Comparison of ENCODE assay signal across 12 mouse cellular contexts in genomic region chr17:80762391-80763040, GRCm38 (mm10). TPM values are rescaled to one million over a fixed set of nuclear protein-coding genes. Genes with fewer than 3 reads are reported as not detected.
DNase-seq lines count a peak whose midpoint lies in the region; ATAC-seq and TF ChIP-seq lines count a peak whose summit lies in the region.
"Had no signal": no experiment of that assay in that cellular context is flagged by ENCODE, and none has a peak within 500 bp of the region (broad histone marks: within the 10 kb centered on the region; RNA-seq: fewer than 3 reads in every experiment).

No protein-coding gene starts in this region.

- H3K9me3 ChIP-seq in embryonic facial prominence, embryonic 12.5 days: no peaks in the 10 kb centered on the region
- H3K9me3 ChIP-seq in embryonic facial prominence, embryonic 10.5 days: no peaks in the 10 kb centered on the region
- H3K9me3 ChIP-seq in midbrain, embryonic 12.5 days: no peaks in the 10 kb centered on the region
- no peaks in the 10 kb centered on the region for H3K9me3 ChIP-seq in midbrain, embryonic 10.5 days (replicated peaks)
- H3K9me3 ChIP-seq in hindbrain, postnatal 0 days (ENCODE audit: low read length): no peaks in the 10 kb centered on the region
- H3K9me3 ChIP-seq: hindbrain, embryonic 10.5 days had no signal

- ATAC-seq in embryonic facial prominence, embryonic 12.5 days (ENCODE audit: insufficient number of reproducible peaks, insufficient read depth, low FRiP score, low TSS enrichment): no peak
- peak; percentile 58; the same call in 1 of the 2 replicates for ATAC-seq in midbrain, embryonic 12.5 days (ENCODE audit: low FRiP score, low read depth)
- peak; percentile 35; the same call in 1 of the 2 replicates for ATAC-seq in megakaryocyte, adult 5-6 weeks (ENCODE audit: poor library complexity, severe bottlenecking)
- ATAC-seq in hindbrain, postnatal 0 days: no peak

- H3K27ac ChIP-seq in embryonic facial prominence, embryonic 12.5 days: 0 out of 2 replicates have a peak overlapping the region, but pooled peaks have one; percentile 46
- H3K27ac ChIP-seq in embryonic facial prominence, embryonic 10.5 days (replicated peaks): no peak overlapping the region
- no peak overlapping the region for H3K27ac ChIP-seq in midbrain, embryonic 12.5 days (replicated peaks)
- H3K27ac ChIP-seq in midbrain, embryonic 10.5 days (replicated peaks): no peak overlapping the region
- H3K27ac ChIP-seq in hindbrain, postnatal 0 days: no peak overlapping the region
- H3K27ac ChIP-seq: hindbrain, embryonic 10.5 days had no signal

- DNase-seq in embryonic facial prominence, embryonic 10.5 days (ENCODE audit: low spot score): no peak
- DNase-seq in midbrain, embryonic 10.5 days (ENCODE audit: low spot score): no peak
- DNase-seq in gastrocnemius, postnatal 25 days: no peak
- no peak for DNase-seq in hindbrain, postnatal 0 days (ENCODE audit: low spot score)
- DNase-seq in urinary bladder, postnatal 25 days (ENCODE audit: low spot score): no peak
- DNase-seq: cerebellum, postnatal 25 days; kidney, postnatal 14 days; lung, adult 2 months had no signal

- H3K4me3 ChIP-seq in embryonic facial prominence, embryonic 12.5 days: no peak overlapping the region
- H3K4me3 ChIP-seq in embryonic facial prominence, embryonic 10.5 days: no peak overlapping the region
- H3K4me3 ChIP-seq in midbrain, embryonic 12.5 days: no peak overlapping the region
- no peak overlapping the region for H3K4me3 ChIP-seq in midbrain, embryonic 10.5 days
- no peak overlapping the region for H3K4me3 ChIP-seq in hindbrain, postnatal 0 days (ENCODE audit: low read length)
- H3K4me3 ChIP-seq: hindbrain, embryonic 10.5 days had no signal

- H3K4me2 ChIP-seq in embryonic facial prominence, embryonic 12.5 days (replicated peaks): no peak overlapping the region
- H3K4me2 ChIP-seq in midbrain, embryonic 12.5 days (replicated peaks): no peak overlapping the region
- H3K4me2 ChIP-seq in hindbrain, postnatal 0 days (ENCODE audit: low read depth, low read length): no peak overlapping the region

- 81% methylated on average over 9 of the region's 9 CpGs for WGBS in embryonic facial prominence, embryonic 12.5 days
- WGBS in embryonic facial prominence, embryonic 10.5 days: 85% methylated on average over 9 of the region's 9 CpGs
- WGBS in midbrain, embryonic 12.5 days: 71% methylated on average over 9 of the region's 9 CpGs
- WGBS in midbrain, embryonic 10.5 days: 84% methylated on average over 9 of the region's 9 CpGs
- 62% methylated on average over 9 of the region's 9 CpGs for WGBS in hindbrain, postnatal 0 days

- H3K4me1 ChIP-seq in embryonic facial prominence, embryonic 12.5 days: peaks cover 4% of the 10 kb centered on the region
- peaks cover 5% of the 10 kb centered on the region; the same call in 1 of the 2 replicates for H3K4me1 ChIP-seq in embryonic facial prominence, embryonic 10.5 days
- no peaks in the 10 kb centered on the region; the same call in 1 of the 2 replicates for H3K4me1 ChIP-seq in midbrain, embryonic 12.5 days
- no peaks in the 10 kb centered on the region for H3K4me1 ChIP-seq in midbrain, embryonic 10.5 days
- no peaks in the 10 kb centered on the region for H3K4me1 ChIP-seq in hindbrain, postnatal 0 days (ENCODE audit: insufficient read depth, low read length)
- H3K4me1 ChIP-seq: hindbrain, embryonic 10.5 days had no signal

- TF ChIP-seq CTCF in hindbrain, postnatal 0 days (IDR thresholded peaks at IDR 0.05; ENCODE audit: low read depth): no peak

- no peak overlapping the region for H3K9ac ChIP-seq in embryonic facial prominence, embryonic 12.5 days
- no peak overlapping the region for H3K9ac ChIP-seq in midbrain, embryonic 12.5 days (replicated peaks)
- no peak overlapping the region for H3K9ac ChIP-seq in hindbrain, postnatal 0 days (replicated peaks; ENCODE audit: low read length)

- H3K27me3 ChIP-seq in embryonic facial prominence, embryonic 12.5 days: no peaks in the 10 kb centered on the region
- no peaks in the 10 kb centered on the region; the same call in 1 of the 2 replicates for H3K27me3 ChIP-seq in embryonic facial prominence, embryonic 10.5 days (replicated peaks; ENCODE audit: low read depth, poor library complexity, severe bottlenecking)
- no peaks in the 10 kb centered on the region for H3K27me3 ChIP-seq in midbrain, embryonic 12.5 days
- H3K27me3 ChIP-seq in midbrain, embryonic 10.5 days (ENCODE audit: low read depth, poor library complexity, severe bottlenecking): no peaks in the 10 kb centered on the region
- H3K27me3 ChIP-seq in hindbrain, postnatal 0 days (ENCODE audit: insufficient read depth, low read length): no peaks in the 10 kb centered on the region

- no peaks in the 10 kb centered on the region for H3K36me3 ChIP-seq in embryonic facial prominence, embryonic 12.5 days
- no peaks in the 10 kb centered on the region for H3K36me3 ChIP-seq in embryonic facial prominence, embryonic 10.5 days (replicated peaks)
- H3K36me3 ChIP-seq in midbrain, embryonic 12.5 days: no peaks in the 10 kb centered on the region
- no peaks in the 10 kb centered on the region for H3K36me3 ChIP-seq in midbrain, embryonic 10.5 days
- H3K36me3 ChIP-seq in hindbrain, postnatal 0 days (ENCODE audit: insufficient read depth, low read length): no peaks in the 10 kb centered on the region
- H3K36me3 ChIP-seq: hindbrain, embryonic 10.5 days had no signal

RNA-seq across cellular contexts. Expression of gene Map4k3, which starts 34.2 kb away (rescaled TPM):
- 34.7 and 37.0 TPM in 2 replicates for polyA plus RNA-seq in embryonic facial prominence, embryonic 12.5 days (2016; fragmentation: Nextera tagmentation; extraction: Ambion mirVana)
- 19.4 and 22.3 TPM in 2 replicates for polyA plus RNA-seq in embryonic facial prominence, embryonic 10.5 days (2016; fragmentation: Nextera tagmentation; extraction: Ambion mirVana)
- polyA plus RNA-seq in midbrain, embryonic 12.5 days (2016; fragmentation: Nextera tagmentation; extraction: Ambion mirVana): 31.3 and 34.4 TPM in 2 replicates
- 14.1 and 17.6 TPM in 2 replicates for polyA plus RNA-seq in midbrain, embryonic 10.5 days (2016; fragmentation: Nextera tagmentation; extraction: Ambion mirVana)
- 7.6 and 7.9 TPM in 2 replicates for total RNA-seq in megakaryocyte, adult 5-6 weeks (2015)
- 5.6 and 8.6 TPM in 2 replicates for total RNA-seq in megakaryocyte, adult 5-6 weeks (2017)
- 10 to 100 TPM; 12.4 to 15.0 TPM for total RNA-seq in gastrocnemius, postnatal 25 days (2021)
- total RNA-seq in hindbrain, postnatal 0 days (2014; rRNA removed): 46.5 and 51.0 TPM in 2 replicates
- polyA plus RNA-seq in hindbrain, postnatal 0 days (2015; fragmentation: Nextera tagmentation; extraction: Ambion mirVana): 17.7 and 18.1 TPM in 2 replicates

Comparison
In these comparisons a context has a peak if more than half of its experiments do, and no peak if none do; other contexts are left out.
1. ATAC-seq: peak in midbrain, embryonic 12.5 days (single experiment) and megakaryocyte, adult 5-6 weeks (single experiment); none in embryonic facial prominence, embryonic 12.5 days (single experiment) and hindbrain, postnatal 0 days (single experiment).